Mouse (Mus musculus) ES-E14 (cell line): ENCODE measurements at regions not wholly inside any gene's neighbourhood (a gene's known extent, or its start where the extent isn't known, plus 50 kb on each side); places are given as distances from the start of the nearest gene placed in this dataset.

Experiments used
- DNase-seq: peaks from one replicate; pipeline ENCODE4 v3.0.0-alpha.2; 2013; ENCODE audit warnings: low read depth, low spot score
- H3K27ac ChIP-seq: 2 replicates; pipeline ENCODE4 v1.5.1; 2012; ENCODE audit warnings: low read depth, mild to moderate bottlenecking, low read length, moderate library complexity, mixed read lengths; ENCODE audit not compliant: poor library complexity, insufficient read depth, severe bottlenecking
- H3K36me3 ChIP-seq: 2 replicates; pipeline ENCODE4 v1.6.1; 2012; ENCODE audit warnings: mild to moderate bottlenecking, low read length, moderate library complexity, mixed read lengths; ENCODE audit not compliant: control insufficient read depth, poor library complexity, insufficient read depth, severe bottlenecking
- H3K4me1 ChIP-seq, 2 experiments: fragments of 150-350 bp in 1 of 2; sonication (generic) in 1 of 2; 2 replicates each; pipeline ENCODE4 v1.6.1; 2012; ENCODE audit warnings: low read length in 2 of 2, mild to moderate bottlenecking in 1 of 2, mixed read lengths in 1 of 2; ENCODE audit not compliant: control insufficient read depth in 2 of 2, insufficient read depth in 2 of 2, poor library complexity in 1 of 2
- H3K4me3 ChIP-seq, 2 experiments: fragments of 150-350 bp in 1 of 2; sonication (generic) in 1 of 2; 2 replicates each; pipeline ENCODE4 v1.5.1; 2012; ENCODE audit warnings: low read length in 2 of 2, low read depth in 1 of 2, mild to moderate bottlenecking in 1 of 2, mixed read lengths in 1 of 2; ENCODE audit not compliant: insufficient read depth in 1 of 2, poor library complexity in 1 of 2, severe bottlenecking in 1 of 2
- H3K9ac ChIP-seq: 2 replicates; pipeline ENCODE4 v1.6.1; 2012; ENCODE audit warnings: low read depth, mild to moderate bottlenecking, low read length, mixed read lengths; ENCODE audit not compliant: poor library complexity, insufficient read depth, severe bottlenecking
- H3K9me3 ChIP-seq: fragments of 150-350 bp; sonication (generic); 2 replicates; pipeline ENCODE4 v1.6.1; 2012; ENCODE audit warnings: low read depth, mild to moderate bottlenecking, low read length; ENCODE audit not compliant: control insufficient read depth, insufficient read depth
- CHD2 ChIP-seq: IDR thresholded peaks from 2 replicates; pipeline ENCODE4 v1.6.1; 2014; ENCODE audit warnings: mild to moderate bottlenecking, low read depth, low read length, inconsistent platforms
- HCFC1 ChIP-seq: IDR thresholded peaks from 2 replicates; pipeline ENCODE4 v1.6.1; 2012; ENCODE audit warnings: low read length, inconsistent platforms, borderline replicate concordance; ENCODE audit not compliant: insufficient read depth
- MAFK ChIP-seq: IDR thresholded peaks from 2 replicates; pipeline ENCODE4 v1.6.1; 2014; ENCODE audit warnings: mild to moderate bottlenecking, low read depth, low read length, inconsistent platforms; ENCODE audit not compliant: insufficient read depth
- ZC3H11A ChIP-seq: IDR thresholded peaks from 2 replicates; pipeline ENCODE4 v1.6.1; 2012; ENCODE audit warnings: low read depth, mild to moderate bottlenecking, inconsistent platforms, low read length, borderline replicate concordance
- ZNF384 ChIP-seq: IDR thresholded peaks from 2 replicates; pipeline ENCODE4 v1.6.1; 2012; ENCODE audit warnings: low read depth, low read length, inconsistent platforms
- in situ Hi-C, 2 experiments: fragments of 600-800 bp; cut with MboI; formaldehyde crosslinking; loops; one replicate each; pipeline ENCODE4 v1.15.1; 2025; ENCODE audit warnings: low sequenced_read_pairs in 2 of 2, inconsistent platforms in 1 of 2; ENCODE audit not compliant: unreplicated experiment in 2 of 2

DNA sequence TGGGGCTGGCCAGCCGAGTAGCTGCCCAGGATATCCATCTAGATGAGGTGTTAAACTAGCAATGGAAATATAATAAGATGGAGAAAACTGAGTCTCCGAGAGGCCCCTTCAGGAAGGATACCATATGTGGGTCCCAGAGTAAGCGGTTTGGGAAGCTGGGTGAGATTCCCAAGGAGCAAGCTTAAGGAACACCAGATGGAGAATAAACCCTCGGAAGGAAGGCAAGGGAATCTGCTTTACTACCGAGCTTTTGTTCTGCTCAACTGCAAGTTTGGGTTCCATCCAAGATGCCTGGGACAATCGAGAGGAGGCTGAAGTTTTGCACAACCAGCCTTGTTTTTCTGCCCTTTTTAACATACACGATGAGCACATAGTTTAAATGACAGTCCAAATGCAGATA is 164.9 kb upstream of the Osr1 start:
- in situ Hi-C loops, result no loop called here
- Histone ChIP-seq H3K36me3 (no peaks in the 10 kb centered on the region), H3K4me3 (no peak overlapping the region), H3K9me3 (no peaks in the 10 kb centered on the region), H3K4me1 (no peaks in the 10 kb centered on the region), H3K27ac (no peak overlapping the region), H3K9ac (no peak overlapping the region)
- TF ChIP-seq HCFC1 (no peak), ZC3H11A (no peak), ZNF384 (no peak)
- DNase-seq, result no peak

GRCm38 (mm10) chr12:9419311-9419710 is 150.6 kb upstream of the Osr1 start:
- H3K27ac ChIP-seq, result no peak overlapping the region
- no peak overlapping the region for H3K4me3 ChIP-seq
- TF ChIP-seq ZNF384, result no peak
- no peaks in the 10 kb centered on the region for H3K36me3 ChIP-seq
- no peaks in the 10 kb centered on the region for H3K9me3 ChIP-seq
- no peaks in the 10 kb centered on the region for H3K4me1 ChIP-seq
- in situ Hi-C loops, result no loop called here
- no peak overlapping the region for H3K9ac ChIP-seq
- DNase-seq, result no peak

- Histone ChIP-seq H3K9me3 (no peaks in the 10 kb centered on the region), H3K9ac (no peak overlapping the region), H3K4me3 (no peak overlapping the region), H3K4me1 (no peaks in the 10 kb centered on the region), H3K27ac (no peak overlapping the region), H3K36me3 (no peaks in the 10 kb centered on the region)
- DNase-seq, result no peak
- no peak for TF ChIP-seq CHD2
- in situ Hi-C loops, result no loop called here
These were observed 139.3 kb upstream of the Osr1 start for GRCm38 (mm10) chr12:9430656-9431055.

DNA sequence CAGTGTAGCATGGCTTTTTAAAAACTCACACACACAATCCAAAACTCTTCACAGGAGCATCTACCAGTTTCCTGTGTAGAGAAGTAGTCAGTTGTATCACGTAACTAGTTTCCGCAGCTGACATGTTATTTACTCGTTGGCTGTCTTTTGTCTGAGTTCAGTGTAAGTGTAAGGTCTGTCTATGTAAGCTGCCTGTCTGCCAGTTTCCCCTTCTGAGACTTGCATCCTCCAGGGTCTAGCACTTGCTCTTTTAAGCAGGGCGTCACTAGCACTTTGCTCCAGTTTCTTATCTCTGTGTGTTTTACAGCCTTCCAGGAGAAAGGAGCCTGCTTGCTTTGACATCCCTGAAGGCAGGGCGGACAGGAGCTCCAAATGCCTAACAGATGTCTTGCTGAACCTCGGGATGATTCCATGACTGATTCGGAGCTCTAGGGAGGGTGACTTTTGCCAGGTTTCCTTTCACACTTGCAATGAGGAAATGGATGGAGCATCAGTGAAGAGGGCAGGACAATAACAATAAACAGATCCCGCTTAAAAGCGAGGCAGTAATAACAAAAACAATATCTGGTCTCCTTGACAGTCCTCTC is 131.2 kb upstream of the Osr1 start:
- Histone ChIP-seq H3K36me3 (no peaks in the 10 kb centered on the region), H3K9me3 (no peaks in the 10 kb centered on the region), H3K27ac (no peak overlapping the region), H3K4me1 (no peaks in the 10 kb centered on the region), H3K9ac (no peak overlapping the region), H3K4me3 (no peak overlapping the region)
- no peak for TF ChIP-seq ZNF384
- TF ChIP-seq CHD2, result no peak
- TF ChIP-seq MAFK, result no peak
- no peak for TF ChIP-seq ZC3H11A
- no peak for TF ChIP-seq HCFC1
- in situ Hi-C loops, result no loop called here
- DNase-seq, result no peak

DNA sequence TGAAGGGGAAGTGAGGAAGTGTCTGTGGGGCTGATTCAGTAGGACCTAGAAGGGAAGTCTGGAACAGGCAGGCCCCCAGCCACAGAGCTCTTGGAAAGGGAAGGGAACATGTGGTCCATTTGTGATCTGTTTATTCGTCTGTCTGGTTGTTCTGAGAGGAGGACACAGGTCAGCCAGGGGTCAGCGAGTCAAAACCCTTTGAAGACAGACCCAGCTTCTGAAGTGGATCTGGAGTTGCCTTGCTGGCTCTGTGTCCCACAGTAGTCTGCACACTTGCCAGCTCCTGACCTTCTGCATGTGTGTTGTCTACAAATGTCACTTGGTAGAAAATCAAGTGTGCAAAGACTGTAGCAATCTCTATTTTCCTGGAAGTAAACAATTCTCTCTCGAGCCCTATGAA is 119.3 kb upstream of the Osr1 start:
- H3K4me1 ChIP-seq, result no peaks in the 10 kb centered on the region
- H3K36me3 ChIP-seq, result no peaks in the 10 kb centered on the region
- H3K4me3 ChIP-seq, result no peak overlapping the region
- no peak overlapping the region for H3K27ac ChIP-seq
- in situ Hi-C loops, result no loop called here
- H3K9ac ChIP-seq, result no peak overlapping the region
- DNase-seq, result no peak
- H3K9me3 ChIP-seq, result no peaks in the 10 kb centered on the region
- no peak for TF ChIP-seq ZC3H11A
- no peak for TF ChIP-seq CHD2
- TF ChIP-seq MAFK, result no peak
- TF ChIP-seq HCFC1, result no peak
- no peak for TF ChIP-seq ZNF384
